Mouse (Mus musculus): ENCODE data around the gene Ubr4. TPM values are rescaled to one million over a fixed set of nuclear protein-coding genes. Genes with fewer than 3 reads are reported as not detected.

The Ubr4 gene
- total and polyA plus RNA-seq, 3 experiments, result 81.9 to 270 (median 177) TPM

DNA sequence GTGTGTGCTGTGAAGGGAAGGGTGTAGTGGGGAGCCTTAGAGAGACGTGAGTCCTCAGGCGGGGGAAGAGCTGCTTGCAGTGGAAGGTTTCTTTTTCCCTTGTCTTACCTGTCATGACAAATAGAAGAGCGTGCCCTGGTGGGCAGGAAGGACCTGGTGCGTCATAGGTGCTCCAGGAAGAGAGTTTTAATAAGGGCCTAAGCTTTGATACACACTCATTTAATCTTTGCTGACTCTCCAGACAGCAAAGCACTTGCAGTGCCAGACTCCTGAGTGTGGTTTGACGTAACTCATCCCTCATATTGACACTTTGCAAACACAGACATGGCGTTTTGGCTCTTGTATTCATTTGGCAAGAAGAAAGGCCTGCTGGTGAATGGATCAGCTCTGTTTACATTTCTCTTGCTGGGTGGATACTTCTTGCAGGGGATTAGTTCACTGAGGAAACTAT is 34.5 kb downstream of the Ubr4 start:
- peaks cover 0 to 7% of the 10 kb centered on the region in 2 experiments; a peak in 2 of 4 replicates for H3K4me1 ChIP-seq (ENCODE audit: control insufficient read depth in 1 of 2, insufficient read depth in 2 of 2, low read length in 2 of 2)
- H3K27me3 ChIP-seq (ENCODE audit: control insufficient read depth in 1 of 2, insufficient read depth in 2 of 2, low read length in 2 of 2), result no peaks in the 10 kb centered on the region
- no peak for TF ChIP-seq NRF1 (IDR thresholded peaks at IDR 0.05; ENCODE audit: insufficient read depth, low read depth, low read length, poor library complexity, severe bottlenecking)
- no peak for TF ChIP-seq E2F4 (IDR thresholded peaks at IDR 0.05; ENCODE audit: borderline replicate concordance, low read depth, low read length)
- no peak for TF ChIP-seq JUND (IDR thresholded peaks at IDR 0.05; ENCODE audit: low read depth, low read length)
- TF ChIP-seq RAD21 (IDR thresholded peaks at IDR 0.05; ENCODE audit: low read depth, low read length), result no peak
- no peak for TF ChIP-seq MYB (IDR thresholded peaks at IDR 0.05; ENCODE audit: low read depth, low read length)
- no peak for TF ChIP-seq SIN3A (IDR thresholded peaks at IDR 0.05; ENCODE audit: low read length)
- no peak for TF ChIP-seq KAT2A (conservative IDR thresholded peaks at IDR 0.05; ENCODE audit: low read depth, low read length)
- TF ChIP-seq ZKSCAN1 (IDR thresholded peaks at IDR 0.05; ENCODE audit: low read depth, low read length), result no peak
- TF ChIP-seq MEF2A (IDR thresholded peaks at IDR 0.05; ENCODE audit: extremely low read depth, insufficient replicate concordance, low read depth, low read length, poor library complexity, severe bottlenecking), result no peak
- DNase-seq (ENCODE audit: low read depth, low spot score), result no peak
- H3K79me2 ChIP-seq (ENCODE audit: control insufficient read depth, insufficient read depth, low read length, poor library complexity), result peaks cover 60% of the 10 kb centered on the region
- H3K9me3 ChIP-seq (replicated peaks; ENCODE audit: insufficient read depth, low read length), result no peaks in the 10 kb centered on the region
- H3K27ac ChIP-seq (ENCODE audit: control insufficient read depth, low read depth, low read length), result no peak overlapping the region
- H3K4me3 ChIP-seq (ENCODE audit: control insufficient read depth in 1 of 2, insufficient read depth in 1 of 2, low read depth in 2 of 2, low read length in 2 of 2), result no peak overlapping the region
- H3K36me3 ChIP-seq (ENCODE audit: control insufficient read depth in 1 of 2, insufficient read depth in 2 of 2, low read length in 2 of 2), result peaks cover 5 to 11% of the 10 kb centered on the region in 2 experiments
- H3K9ac ChIP-seq (ENCODE audit: control insufficient read depth, low read depth, low read length, poor library complexity, severe bottlenecking), result no peak overlapping the region

DNA sequence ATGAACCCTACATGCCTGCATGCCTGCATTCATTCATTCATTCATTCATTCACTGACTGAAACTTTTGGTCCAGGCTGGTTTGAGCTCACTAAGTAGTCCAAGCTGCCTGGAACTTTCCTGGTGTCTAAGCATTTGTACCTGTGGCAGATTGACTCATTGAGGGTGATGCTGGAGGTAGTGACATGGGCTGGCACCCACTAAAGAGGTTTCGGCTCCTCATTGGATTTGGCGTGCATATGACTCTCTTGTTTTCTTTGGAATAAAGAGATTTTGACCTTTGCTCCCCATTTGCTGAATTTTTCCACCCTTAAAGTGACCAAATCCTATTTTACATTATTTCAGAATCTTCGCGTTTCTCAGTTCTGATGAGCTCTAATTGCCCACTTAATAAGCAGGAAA is 37.1 kb downstream of the Ubr4 start:
- peaks cover 0 to 3% of the 10 kb centered on the region in 2 experiments; a peak in 1 of 4 replicates for H3K4me1 ChIP-seq (ENCODE audit: control insufficient read depth in 1 of 2, insufficient read depth in 2 of 2, low read length in 2 of 2)

More for the DNA sequence above, 37.1 kb downstream of the Ubr4 start:
- H3K9me3 ChIP-seq (replicated peaks; ENCODE audit: insufficient read depth, low read length), result no peaks in the 10 kb centered on the region
- DNase-seq (ENCODE audit: low read depth, low spot score), result no peak
- no peaks in the 10 kb centered on the region for H3K27me3 ChIP-seq (ENCODE audit: control insufficient read depth in 1 of 2, insufficient read depth in 2 of 2, low read length in 2 of 2)
- peaks cover 0 to 9% of the 10 kb centered on the region in 2 experiments; a peak in 2 of 4 replicates for H3K36me3 ChIP-seq (ENCODE audit: control insufficient read depth in 1 of 2, insufficient read depth in 2 of 2, low read length in 2 of 2)
- H3K4me3 ChIP-seq (ENCODE audit: control insufficient read depth in 1 of 2, insufficient read depth in 1 of 2, low read depth in 2 of 2, low read length in 2 of 2), result no peak overlapping the region
- H3K79me2 ChIP-seq (ENCODE audit: control insufficient read depth, insufficient read depth, low read length, poor library complexity), result peaks cover 35% of the 10 kb centered on the region
- H3K9ac ChIP-seq (ENCODE audit: control insufficient read depth, low read depth, low read length, poor library complexity, severe bottlenecking), result no peak overlapping the region
- no peak for TF ChIP-seq USF1 (IDR thresholded peaks at IDR 0.05; ENCODE audit: low read depth, low read length)
- TF ChIP-seq MAX (IDR thresholded peaks at IDR 0.05; ENCODE audit: low read length), result no peak
- TF ChIP-seq CTCF (IDR thresholded peaks at IDR 0.05 in 2 of 3, conservative IDR thresholded peaks at IDR 0.05 in 1 of 3; ENCODE audit: control insufficient read depth in 1 of 3, insufficient read depth in 1 of 3, low read depth in 2 of 3, low read length in 3 of 3, poor library complexity in 1 of 3, severe bottlenecking in 1 of 3), result no peak
- TF ChIP-seq RAD21 (IDR thresholded peaks at IDR 0.05; ENCODE audit: low read depth, low read length), result no peak
- no peak for TF ChIP-seq ZMIZ1 (IDR thresholded peaks at IDR 0.05; ENCODE audit: low read depth, low read length)
- TF ChIP-seq TAL1 (IDR thresholded peaks at IDR 0.05; ENCODE audit: low read length), result no peak
- no peak for TF ChIP-seq POLR2A (IDR thresholded peaks at IDR 0.05; ENCODE audit: control insufficient read depth in 1 of 2, insufficient read depth in 1 of 2, low read depth in 1 of 2, low read length in 2 of 2, poor library complexity in 1 of 2)
- TF ChIP-seq JUND (IDR thresholded peaks at IDR 0.05; ENCODE audit: low read depth, low read length), result no peak
- TF ChIP-seq HCFC1 (IDR thresholded peaks at IDR 0.05; ENCODE audit: low read depth, low read length), result no peak
- no peak for TF ChIP-seq UBTF (IDR thresholded peaks at IDR 0.05; ENCODE audit: borderline replicate concordance, insufficient read depth, low read depth, low read length)
- TF ChIP-seq SIN3A (IDR thresholded peaks at IDR 0.05; ENCODE audit: low read length), result no peak
- TF ChIP-seq MYB (IDR thresholded peaks at IDR 0.05; ENCODE audit: low read depth, low read length), result no peak
- no peak for TF ChIP-seq NELFE (IDR thresholded peaks at IDR 0.05; ENCODE audit: low read depth, low read length)
- no peak for TF ChIP-seq NRF1 (IDR thresholded peaks at IDR 0.05; ENCODE audit: insufficient read depth, low read depth, low read length, poor library complexity, severe bottlenecking)
- no peak overlapping the region for H3K27ac ChIP-seq (ENCODE audit: control insufficient read depth, low read depth, low read length)

Data from MEL (cell line).